Comparison of ENCODE assay signal across 8 mouse cellular contexts in the genomic region with DNA sequence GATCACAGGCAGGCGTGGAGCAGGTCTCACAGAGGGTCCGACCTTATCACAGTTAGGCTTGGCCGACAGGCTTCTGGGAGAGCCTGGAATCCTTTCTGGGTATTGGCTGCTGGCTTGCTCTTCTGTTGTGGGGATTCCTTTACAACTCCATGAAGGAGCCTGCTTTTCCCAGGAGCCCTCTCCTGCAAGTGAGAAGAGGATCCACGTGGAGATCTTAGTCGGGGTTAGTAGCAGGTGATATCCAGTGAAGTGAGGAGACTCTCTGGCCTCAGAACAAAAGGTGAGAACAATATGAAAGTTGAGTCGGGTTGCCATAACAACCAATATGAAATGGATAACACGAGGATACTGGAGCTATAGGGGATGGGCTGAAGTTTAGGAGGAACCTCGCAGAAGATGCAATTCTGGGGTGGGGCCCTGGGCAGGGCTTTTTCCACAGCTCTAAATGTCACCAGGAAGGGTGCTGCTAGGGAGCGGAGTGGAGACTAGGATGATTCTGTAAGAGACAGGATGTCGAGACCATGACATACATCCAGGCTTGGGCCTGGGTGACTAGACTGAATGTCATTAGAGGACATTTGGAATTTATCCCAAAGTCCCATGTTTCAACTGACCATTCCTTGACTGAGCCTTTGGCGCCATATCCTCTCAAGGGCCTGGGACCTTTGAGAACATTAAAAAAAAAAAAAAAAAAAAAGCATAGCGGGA. TPM values are rescaled to one million over a fixed set of nuclear protein-coding genes. Genes with fewer than 3 reads are reported as not detected.
A peak's percentile ranks its signal among the peaks of the same experiment; 100 is the strongest.
DNase-seq lines count a peak whose midpoint lies in the region; ATAC-seq and TF ChIP-seq lines count a peak whose summit lies in the region.
"Had no signal": no experiment of that assay in that cellular context is flagged by ENCODE, and none has a peak within 500 bp of the region (broad histone marks: within the 10 kb centered on the region; RNA-seq: fewer than 3 reads in every experiment).

No protein-coding gene starts in this region.

- H3K27me3 ChIP-seq in heart, adult 2 months (ENCODE audit: control insufficient read depth, insufficient read depth, low read length) = no peaks in the 10 kb centered on the region
- peaks cover 3% of the 10 kb centered on the region; the same call in 1 of the 2 replicates for H3K27me3 ChIP-seq in lung, embryonic 15.5 days
- 0 out of 2 replicates have a peak, but pooled peaks cover 3% of the 10 kb centered on the region for H3K27me3 ChIP-seq in lung, postnatal 0 days (replicated peaks; ENCODE audit: insufficient read depth, low read length)
- H3K27me3 ChIP-seq in limb, embryonic 12.5 days = 0 out of 2 replicates have a peak, but pooled peaks cover 6% of the 10 kb centered on the region
- H3K27me3 ChIP-seq in liver, embryonic 12.5 days (replicated peaks) = peaks cover 66% of the 10 kb centered on the region

- H3K9me3 ChIP-seq in lung, embryonic 15.5 days = no peaks in the 10 kb centered on the region
- no peaks in the 10 kb centered on the region for H3K9me3 ChIP-seq in lung, postnatal 0 days (ENCODE audit: low read length)
- H3K9me3 ChIP-seq in limb, embryonic 12.5 days = peaks cover 7% of the 10 kb centered on the region; the same call in 1 of the 2 replicates
- no peaks in the 10 kb centered on the region for H3K9me3 ChIP-seq in liver, embryonic 12.5 days (replicated peaks)

- WGBS in heart, adult 2 months = 61% methylated on average over 12 of the region's 12 CpGs
- 75% methylated on average over 12 of the region's 12 CpGs for WGBS in lung, embryonic 15.5 days
- WGBS in lung, postnatal 0 days = 74% methylated on average over 12 of the region's 12 CpGs
- 82% methylated on average over 12 of the region's 12 CpGs for WGBS in limb, embryonic 12.5 days
- WGBS in liver, embryonic 12.5 days (ENCODE audit: insufficient replicate concordance) = 59% methylated on average over 12 of the region's 12 CpGs

- DNase-seq in heart, adult 2 months = no peak
- no peak for DNase-seq in heart, postnatal 10 days
- no peak for DNase-seq in lung, postnatal 0 days (ENCODE audit: low spot score)
- DNase-seq in retina, postnatal 1 day = no peak

- intact Hi-C loops in heart, adult 2 months (cut with DNase I) = loop anchor here (5.0 kb wide), 1 partner anchor 37 kb away; no protein-coding TSS in a partner anchor
- intact Hi-C loops in heart, postnatal 10 days (cut with DNase I) = no loop called here

- no peaks in the 10 kb centered on the region for H3K79me2 ChIP-seq in heart, adult 2 months (replicated peaks; ENCODE audit: control insufficient read depth, insufficient read depth, low read length)

- peaks cover 8% of the 10 kb centered on the region for H3K4me1 ChIP-seq in heart, adult 2 months (ENCODE audit: control insufficient read depth, insufficient read depth, low read length)
- peaks cover 7% of the 10 kb centered on the region for H3K4me1 ChIP-seq in lung, embryonic 15.5 days
- no peaks in the 10 kb centered on the region; the same call in 1 of the 2 replicates for H3K4me1 ChIP-seq in lung, postnatal 0 days (ENCODE audit: insufficient read depth, low read depth, low read length)
- H3K4me1 ChIP-seq in limb, embryonic 12.5 days (replicated peaks) = peaks cover 13% of the 10 kb centered on the region
- peaks cover 4% of the 10 kb centered on the region; the same call in 1 of the 2 replicates for H3K4me1 ChIP-seq in liver, embryonic 12.5 days

- H3K36me3 ChIP-seq in heart, adult 2 months (ENCODE audit: control insufficient read depth, insufficient read depth, low read length) = no peaks in the 10 kb centered on the region
- H3K36me3 ChIP-seq in lung, embryonic 15.5 days = 0 out of 2 replicates have a peak, but pooled peaks cover 1% of the 10 kb centered on the region
- H3K36me3 ChIP-seq in lung, postnatal 0 days (ENCODE audit: insufficient read depth, low read length) = no peaks in the 10 kb centered on the region
- H3K36me3 ChIP-seq in limb, embryonic 12.5 days = peaks cover 33% of the 10 kb centered on the region
- H3K36me3 ChIP-seq in liver, embryonic 12.5 days = no peaks in the 10 kb centered on the region

- no peak for TF ChIP-seq CTCF in heart, adult 2 months (IDR thresholded peaks at IDR 0.05)
- TF ChIP-seq CTCF in lung, postnatal 0 days (IDR thresholded peaks at IDR 0.05) = no peak

- H3K27ac ChIP-seq in heart, adult 2 months = no peak overlapping the region; the same call in 1 of the 2 replicates
- no peak overlapping the region for H3K27ac ChIP-seq in lung, embryonic 15.5 days
- no peak overlapping the region for H3K27ac ChIP-seq in lung, postnatal 0 days (ENCODE audit: low read length)
- H3K27ac ChIP-seq in limb, embryonic 12.5 days = 0 out of 2 replicates have a peak overlapping the region, but pooled peaks have one; percentile 20
- no peak overlapping the region for H3K27ac ChIP-seq in liver, embryonic 12.5 days
- H3K27ac ChIP-seq: liver, embryonic 14.5 days had no signal

- TF ChIP-seq POLR2A in heart, adult 2 months (IDR thresholded peaks at IDR 0.05; ENCODE audit: insufficient read depth, low read depth, low read length) = 0 out of 2 replicates have a peak, but pooled peaks have one; percentile 5

- TF ChIP-seq EP300 in heart, adult 2 months (IDR thresholded peaks at IDR 0.05; ENCODE audit: insufficient read depth, low read depth, low read length) = no peak
- no peak for TF ChIP-seq EP300 in lung, postnatal 0 days (IDR thresholded peaks at IDR 0.05)

- H3K9ac ChIP-seq in heart, adult 2 months (ENCODE audit: low read depth, low read length) = no peak overlapping the region
- 0 out of 2 replicates have a peak overlapping the region, but pooled peaks have one; percentile 26 for H3K9ac ChIP-seq in lung, embryonic 15.5 days
- H3K9ac ChIP-seq in lung, postnatal 0 days (replicated peaks; ENCODE audit: low read depth) = no peak overlapping the region
- H3K9ac ChIP-seq in limb, embryonic 12.5 days (replicated peaks) = 0 out of 2 replicates have a peak overlapping the region, but pooled peaks have one; percentile 23
- no peak overlapping the region for H3K9ac ChIP-seq in liver, embryonic 12.5 days
- H3K9ac ChIP-seq: liver, embryonic 14.5 days had no signal

- no peak overlapping the region for H3K4me3 ChIP-seq in heart, adult 2 months
- no peak overlapping the region for H3K4me3 ChIP-seq in lung, embryonic 15.5 days
- H3K4me3 ChIP-seq in lung, postnatal 0 days (ENCODE audit: low read depth, low read length) = no peak overlapping the region
- H3K4me3 ChIP-seq in limb, embryonic 12.5 days (replicated peaks) = no peak overlapping the region
- H3K4me3 ChIP-seq in liver, embryonic 12.5 days = no peak overlapping the region

- H3K4me2 ChIP-seq in lung, embryonic 15.5 days = no peak overlapping the region
- no peak overlapping the region for H3K4me2 ChIP-seq in lung, postnatal 0 days (replicated peaks; ENCODE audit: low read depth, low read length)
- no peak overlapping the region for H3K4me2 ChIP-seq in limb, embryonic 12.5 days
- no peak overlapping the region for H3K4me2 ChIP-seq in liver, embryonic 12.5 days

- ATAC-seq in lung, embryonic 15.5 days (ENCODE audit: borderline replicate concordance, extremely low read depth, low FRiP score, low TSS enrichment) = no peak
- no peak for ATAC-seq in lung, postnatal 0 days
- no peak for ATAC-seq in limb, embryonic 12.5 days (ENCODE audit: insufficient number of reproducible peaks, insufficient read depth, low FRiP score, low TSS enrichment, low read depth)
- no peak for ATAC-seq in liver, embryonic 12.5 days

RNA-seq across cellular contexts. Expression of gene Slc4a3, which starts 14.3 kb away (rescaled TPM):
- total RNA-seq in heart, adult 2 months (2021) = 100 to 1,000 TPM; 241 to 300 TPM
- polyA plus RNA-seq in heart, adult 2 months (2012; rRNA removed) = 182 and 222 TPM in 2 replicates
- 100 to 1,000 TPM; 128 to 149 TPM for total RNA-seq in heart, postnatal 10 days (2021)
- polyA plus RNA-seq in lung, embryonic 15.5 days (2015; fragmentation: Nextera tagmentation; extraction: Ambion mirVana) = 11.3 and 13.2 TPM in 2 replicates
- 8.0 and 10.4 TPM in 2 replicates for polyA plus RNA-seq in lung, postnatal 0 days (2015; fragmentation: Nextera tagmentation; extraction: Ambion mirVana)
- 33.6 and 33.7 TPM in 2 replicates for polyA plus RNA-seq in limb, embryonic 12.5 days (2016; fragmentation: Nextera tagmentation; extraction: Ambion mirVana)
- 2.4 TPM in 2 replicates for polyA plus RNA-seq in liver, embryonic 12.5 days (2016; fragmentation: Nextera tagmentation; extraction: Ambion mirVana)

RNA-seq across cellular contexts. Expression of gene Stk11ip, which starts 39.0 kb away (rescaled TPM):
- 1 to 10 TPM; 7.3 to 7.7 TPM for total RNA-seq in heart, adult 2 months (2021)
- 12.9 and 19.8 TPM in 2 replicates for polyA plus RNA-seq in heart, adult 2 months (2012; rRNA removed)
- 10 to 100 TPM; 12.7 to 13.9 TPM for total RNA-seq in heart, postnatal 10 days (2021)
- 20.7 and 20.8 TPM in 2 replicates for polyA plus RNA-seq in lung, embryonic 15.5 days (2015; fragmentation: Nextera tagmentation; extraction: Ambion mirVana)
- 12.7 and 13.2 TPM in 2 replicates for polyA plus RNA-seq in lung, postnatal 0 days (2015; fragmentation: Nextera tagmentation; extraction: Ambion mirVana)
- polyA plus RNA-seq in limb, embryonic 12.5 days (2016; fragmentation: Nextera tagmentation; extraction: Ambion mirVana) = 29.3 and 30.3 TPM in 2 replicates
- 10.2 and 10.5 TPM in 2 replicates for polyA plus RNA-seq in liver, embryonic 12.5 days (2016; fragmentation: Nextera tagmentation; extraction: Ambion mirVana)

RNA-seq across cellular contexts. Expression of gene Inha, which starts 53.5 kb away (rescaled TPM):
- 1 to 10 TPM; 4.1 to 4.3 TPM for total RNA-seq in heart, adult 2 months (2021)
- 17.0 and 20.4 TPM in 2 replicates for polyA plus RNA-seq in heart, adult 2 months (2012; rRNA removed)
- 1 to 10 TPM; 5.1 to 8.5 TPM for total RNA-seq in heart, postnatal 10 days (2021)
- polyA plus RNA-seq in lung, embryonic 15.5 days (2015; fragmentation: Nextera tagmentation; extraction: Ambion mirVana) = 3.6 and 4.6 TPM in 2 replicates
- polyA plus RNA-seq in lung, postnatal 0 days (2015; fragmentation: Nextera tagmentation; extraction: Ambion mirVana) = 3.7 and 3.8 TPM in 2 replicates
- 9.5 and 11.9 TPM in 2 replicates for polyA plus RNA-seq in limb, embryonic 12.5 days (2016; fragmentation: Nextera tagmentation; extraction: Ambion mirVana)
- polyA plus RNA-seq in liver, embryonic 12.5 days (2016; fragmentation: Nextera tagmentation; extraction: Ambion mirVana) = 1.1 and 1.2 TPM in 2 replicates

RNA-seq across cellular contexts. Expression of gene Obsl1, which starts 54.1 kb away (rescaled TPM):
- total RNA-seq in heart, adult 2 months (2021) = 100 to 1,000 TPM; 117 to 131 TPM
- polyA plus RNA-seq in heart, adult 2 months (2012; rRNA removed) = 87.8 and 119 TPM in 2 replicates
- total RNA-seq in heart, postnatal 10 days (2021) = 100 to 1,000 TPM; 171 to 173 TPM
- polyA plus RNA-seq in lung, embryonic 15.5 days (2015; fragmentation: Nextera tagmentation; extraction: Ambion mirVana) = 74.0 and 77.9 TPM in 2 replicates
- polyA plus RNA-seq in lung, postnatal 0 days (2015; fragmentation: Nextera tagmentation; extraction: Ambion mirVana) = 25.8 and 33.9 TPM in 2 replicates
- 98.3 and 104 TPM in 2 replicates for polyA plus RNA-seq in limb, embryonic 12.5 days (2016; fragmentation: Nextera tagmentation; extraction: Ambion mirVana)
- polyA plus RNA-seq in liver, embryonic 12.5 days (2016; fragmentation: Nextera tagmentation; extraction: Ambion mirVana) = 25.2 and 27.9 TPM in 2 replicates

Comparison
In these comparisons a context has a peak if more than half of its experiments do, and no peak if none do; other contexts are left out.
1. H3K9ac ChIP-seq: peak in lung, embryonic 15.5 days (single experiment) and limb, embryonic 12.5 days (single experiment); none in heart, adult 2 months (single experiment), lung, postnatal 0 days (single experiment) and liver, embryonic 12.5 days (single experiment).